Mouse (Mus musculus) heart, adult 2 months (tissue): Measurements from ENCODE around the gene Comtd1.

Experiments used
- CTCF ChIP-seq: fragments of 200-600 bp; IDR thresholded peaks from 2 replicates; pipeline ENCODE4 v1.8.1; 2022; ENCODE audit warnings: antibody characterized with exemption, mild to moderate bottlenecking, moderate library complexity
- EP300 ChIP-seq: fragments of 200-500 bp; IDR thresholded peaks from 2 replicates; pipeline ENCODE4 v1.6.1; 2011; ENCODE audit warnings: low read depth, low read length, control low read depth; ENCODE audit not compliant: insufficient read depth
- POLR2A ChIP-seq: fragments of 200-500 bp; IDR thresholded peaks from 2 replicates; pipeline ENCODE4 v1.6.1; 2011; ENCODE audit warnings: mild to moderate bottlenecking, low read depth, low read length, control low read depth; ENCODE audit not compliant: insufficient read depth

DNA sequence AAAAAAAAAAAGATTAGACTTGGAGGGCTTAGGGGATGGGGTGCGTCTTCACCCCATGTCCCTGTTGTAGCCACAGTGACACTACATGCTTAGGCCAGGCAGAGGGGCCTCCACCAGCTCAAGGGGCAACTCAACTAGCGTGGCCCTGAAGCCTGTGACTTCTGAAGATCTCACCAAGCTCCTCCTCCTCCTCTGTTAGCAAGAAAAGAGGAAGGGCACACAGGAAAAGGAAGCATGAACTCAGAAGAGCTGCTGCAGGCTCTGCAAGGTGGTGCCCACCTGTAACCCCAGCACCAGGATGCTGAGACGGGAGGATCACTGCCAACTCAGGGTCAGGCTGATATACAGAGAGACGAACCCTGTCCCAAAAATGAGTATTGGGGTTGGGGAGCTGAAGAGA lies 37.5 kb downstream of the Comtd1 start:
- no peak for TF ChIP-seq CTCF
- TF ChIP-seq POLR2A, result no peak
- no peak for TF ChIP-seq EP300
